Mouse (Mus musculus) naive thymus-derived CD4-positive, alpha-beta T cell, adult 2 months (primary cell): ENCODE data around the gene Rpl34.

Source experiments
- DNase-seq: peaks from one replicate; pipeline ENCODE4 v3.0.0-alpha.2; 2011; ENCODE audit warnings: low read depth

Rpl34 gene

GRCm38 (mm10) chr3:130712891-130713290 lies 17.3 kb downstream of the Rpl34 start:
- no peak for DNase-seq

- no peak for DNase-seq
Measured at GRCm38 (mm10) chr3:130710103-130710502, 20.1 kb downstream of the Rpl34 start.

- DNase-seq, result peak; percentile 98
Measured at GRCm38 (mm10) chr3:130708967-130709924, 21.0 kb downstream of the Rpl34 start, which contains the start of gene Ostc. Gene Ostc, minus strand, starts transcription at chr3:130709444.

GRCm38 (mm10) chr3:130708529-130708928 lies 21.7 kb downstream of the Rpl34 start:
- DNase-seq, result no peak

- DNase-seq, result no peak
Measured at GRCm38 (mm10) chr3:130702289-130702688, 27.9 kb downstream of the Rpl34 start.

GRCm38 (mm10) chr3:130697622-130698021 lies 32.6 kb downstream of the Rpl34 start:
- no peak for DNase-seq

- no peak for DNase-seq
Measured at GRCm38 (mm10) chr3:130694705-130695104, 35.5 kb downstream of the Rpl34 start.

GRCm38 (mm10) chr3:130694041-130694593 lies 36.1 kb downstream of the Rpl34 start:
- DNase-seq, result peak; percentile 62

- no peak for DNase-seq
Measured at GRCm38 (mm10) chr3:130691596-130692170, 38.5 kb downstream of the Rpl34 start.

- DNase-seq, result peak; percentile 89
Measured at GRCm38 (mm10) chr3:130690834-130691595, 39.2 kb downstream of the Rpl34 start.

GRCm38 (mm10) chr3:130689630-130690029 lies 40.6 kb downstream of the Rpl34 start:
- DNase-seq, result peak; percentile 75

GRCm38 (mm10) chr3:130687051-130687450 lies 43.1 kb downstream of the Rpl34 start:
- no peak for DNase-seq

- no peak for DNase-seq
Measured at GRCm38 (mm10) chr3:130685014-130685366, 45.2 kb downstream of the Rpl34 start.

GRCm38 (mm10) chr3:130684276-130685013 lies 45.8 kb downstream of the Rpl34 start:
- DNase-seq, result no peak

- no peak for DNase-seq
Measured at GRCm38 (mm10) chr3:130683836-130684235, 46.4 kb downstream of the Rpl34 start.

- DNase-seq, result no peak
Measured at GRCm38 (mm10) chr3:130682183-130682582, 48.0 kb downstream of the Rpl34 start.

- no peak for DNase-seq
Measured at GRCm38 (mm10) chr3:130681226-130681625, 49.0 kb downstream of the Rpl34 start.

- DNase-seq, result no peak
Measured at GRCm38 (mm10) chr3:130677671-130678460, 52.3 kb downstream of the Rpl34 start.
